Mouse (Mus musculus): Measurements from ENCODE around the gene Cd72. TPM values are rescaled to one million over a fixed set of nuclear protein-coding genes. Genes with fewer than 3 reads are reported as not detected.
A peak's percentile ranks its signal among the peaks of the same experiment; 100 is the strongest.

Cd72 gene
- polyA plus RNA-seq, 1 experiment from 2014 or later: 2.3 TPM

- DNase-seq (ENCODE audit: low spot score): no peak
- no peaks in the 10 kb centered on the region for H3K9me3 ChIP-seq
- H3K27me3 ChIP-seq (replicated peaks; ENCODE audit: low read depth, poor library complexity, severe bottlenecking): no peaks in the 10 kb centered on the region; the same call in 1 of the 2 replicates
- H3K4me1 ChIP-seq: peaks cover 5% of the 10 kb centered on the region; the same call in 1 of the 2 replicates
- no peak overlapping the region for H3K4me3 ChIP-seq
- no peaks in the 10 kb centered on the region for H3K36me3 ChIP-seq (replicated peaks)
- 90% methylated on average over 1 of the region's 1 CpGs for WGBS
- H3K27ac ChIP-seq (replicated peaks): no peak overlapping the region
Measured at GRCm38 (mm10) chr4:43473636-43474035, 19.2 kb upstream of the Cd72 start.

DNA sequence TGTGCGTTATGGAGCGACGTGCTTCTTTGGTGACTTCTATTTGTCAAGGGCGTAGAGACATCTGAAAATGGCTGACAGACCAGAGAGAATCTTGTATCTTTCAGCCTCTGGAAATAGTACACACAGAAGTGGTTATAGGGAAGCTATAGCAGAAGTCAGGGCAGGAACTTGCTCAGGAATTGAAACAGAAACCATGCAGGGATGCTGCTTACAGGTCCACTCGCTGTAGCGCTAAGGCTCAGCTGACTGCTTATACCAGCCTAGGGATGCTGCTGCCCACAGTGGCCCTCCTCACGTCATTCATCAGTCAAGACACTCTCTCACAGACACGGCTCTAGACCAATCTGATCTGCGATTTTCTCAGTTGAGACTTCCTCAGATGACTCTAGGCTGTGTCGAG lies 15.9 kb upstream of the Cd72 start:
- Histone ChIP-seq H3K9me3 (no peaks in the 10 kb centered on the region), H3K36me3 (replicated peaks) (no peaks in the 10 kb centered on the region), H3K27ac (replicated peaks) (no peak overlapping the region), H3K27me3 (replicated peaks; ENCODE audit: low read depth, poor library complexity, severe bottlenecking) (no peaks in the 10 kb centered on the region; the same call in 1 of the 2 replicates), H3K4me1 (no peaks in the 10 kb centered on the region), H3K4me3 (no peak overlapping the region)
- no peak for DNase-seq (ENCODE audit: low spot score)
- 91% methylated on average over 10 of the region's 10 CpGs for whole genome bisulfite sequencing

GRCm38 (mm10) chr4:43466872-43467271 lies 12.4 kb upstream of the Cd72 start:
- H3K27me3 ChIP-seq (replicated peaks; ENCODE audit: low read depth, poor library complexity, severe bottlenecking): no peaks in the 10 kb centered on the region
- no peak for DNase-seq (ENCODE audit: low spot score)
- H3K36me3 ChIP-seq (replicated peaks): no peaks in the 10 kb centered on the region
- H3K9me3 ChIP-seq: no peaks in the 10 kb centered on the region
- H3K4me1 ChIP-seq: no peaks in the 10 kb centered on the region
- no peak overlapping the region for H3K27ac ChIP-seq (replicated peaks)
- 90% methylated on average over 7 of the region's 7 CpGs for WGBS
- H3K4me3 ChIP-seq: no peak overlapping the region

- H3K9me3 ChIP-seq: no peaks in the 10 kb centered on the region
- whole genome bisulfite sequencing: 88% methylated on average over 6 of the region's 6 CpGs
- H3K36me3 ChIP-seq (replicated peaks): no peaks in the 10 kb centered on the region
- H3K27ac ChIP-seq (replicated peaks): no peak overlapping the region
- H3K4me1 ChIP-seq: no peaks in the 10 kb centered on the region
- no peak for DNase-seq (ENCODE audit: low spot score)
- no peaks in the 10 kb centered on the region for H3K27me3 ChIP-seq (replicated peaks; ENCODE audit: low read depth, poor library complexity, severe bottlenecking)
- H3K4me3 ChIP-seq: no peak overlapping the region
Measured at GRCm38 (mm10) chr4:43465935-43466334, 11.5 kb upstream of the Cd72 start.

- H3K4me3 ChIP-seq: no peak overlapping the region
- H3K36me3 ChIP-seq (replicated peaks): no peaks in the 10 kb centered on the region
- no peak overlapping the region for H3K27ac ChIP-seq (replicated peaks)
- no peaks in the 10 kb centered on the region for H3K9me3 ChIP-seq
- peaks cover 5% of the 10 kb centered on the region; the same call in 1 of the 2 replicates for H3K4me1 ChIP-seq
- WGBS: 92% methylated on average over 5 of the region's 5 CpGs
- no peak for DNase-seq (ENCODE audit: low spot score)
- H3K27me3 ChIP-seq (replicated peaks; ENCODE audit: low read depth, poor library complexity, severe bottlenecking): no peaks in the 10 kb centered on the region
Measured at GRCm38 (mm10) chr4:43463102-43463501, 8.7 kb upstream of the Cd72 start.

- Histone ChIP-seq H3K27me3 (replicated peaks; ENCODE audit: low read depth, poor library complexity, severe bottlenecking) (peaks cover 53% of the 10 kb centered on the region), H3K9me3 (no peaks in the 10 kb centered on the region), H3K4me3 (no peak overlapping the region), H3K36me3 (replicated peaks) (no peaks in the 10 kb centered on the region), H3K4me1 (peaks cover 33% of the 10 kb centered on the region), H3K27ac (replicated peaks) (no peak overlapping the region)
- WGBS: 18% methylated on average over 8 of the region's 8 CpGs
- DNase-seq (ENCODE audit: low spot score): no peak
Measured at GRCm38 (mm10) chr4:43457124-43457523, 2.7 kb upstream of the Cd72 start.

GRCm38 (mm10) chr4:43456470-43456869 lies 2.0 kb upstream of the Cd72 start:
- Histone ChIP-seq H3K4me1 (peaks cover 33% of the 10 kb centered on the region), H3K36me3 (replicated peaks) (no peaks in the 10 kb centered on the region), H3K27me3 (replicated peaks; ENCODE audit: low read depth, poor library complexity, severe bottlenecking) (peaks cover 59% of the 10 kb centered on the region), H3K9me3 (no peaks in the 10 kb centered on the region), H3K4me3 (no peak overlapping the region), H3K27ac (replicated peaks) (no peak overlapping the region)
- no peak for DNase-seq (ENCODE audit: low spot score)
- WGBS: 24% methylated on average over 4 of the region's 4 CpGs

GRCm38 (mm10) chr4:43453413-43453812 lies 1.0 kb downstream of the Cd72 start:
- DNase-seq (ENCODE audit: low spot score): peak; percentile 58
- peak overlapping the region; percentile 51 for H3K4me3 ChIP-seq
- H3K4me1 ChIP-seq: peaks cover 28% of the 10 kb centered on the region
- H3K36me3 ChIP-seq (replicated peaks): peaks cover 5% of the 10 kb centered on the region
- peaks cover 63% of the 10 kb centered on the region for H3K27me3 ChIP-seq (replicated peaks; ENCODE audit: low read depth, poor library complexity, severe bottlenecking)
- H3K9me3 ChIP-seq: no peaks in the 10 kb centered on the region
- under 1% methylated on average over 18 of the region's 18 CpGs for WGBS
- no peak overlapping the region for H3K27ac ChIP-seq (replicated peaks)

DNA sequence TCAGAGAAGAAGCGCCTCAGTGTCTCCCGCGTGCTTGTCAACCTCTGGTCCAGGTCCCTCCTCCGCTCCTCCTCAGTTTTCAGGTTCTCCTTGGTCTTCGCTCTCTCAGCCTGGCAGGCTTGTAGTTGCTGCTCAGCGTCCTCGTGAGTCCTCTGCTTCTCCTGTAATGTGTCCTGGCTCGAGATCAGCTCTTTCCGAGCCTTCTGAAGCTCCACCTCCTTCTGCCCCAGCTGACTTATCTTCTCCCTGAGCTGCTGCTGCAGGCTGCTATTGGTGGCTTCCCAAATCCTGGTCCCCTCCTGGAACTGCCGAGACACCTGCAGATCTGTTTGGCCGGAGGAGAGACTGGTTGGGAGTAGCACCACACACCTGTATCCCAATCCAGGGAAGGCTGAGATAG lies 2.1 kb downstream of the Cd72 start:
- peaks cover 16% of the 10 kb centered on the region for H3K36me3 ChIP-seq (replicated peaks)
- H3K4me1 ChIP-seq: peaks cover 27% of the 10 kb centered on the region
- no peak overlapping the region for H3K27ac ChIP-seq (replicated peaks)
- no peaks in the 10 kb centered on the region for H3K9me3 ChIP-seq
- no peak for DNase-seq (ENCODE audit: low spot score)
- peaks cover 59% of the 10 kb centered on the region for H3K27me3 ChIP-seq (replicated peaks; ENCODE audit: low read depth, poor library complexity, severe bottlenecking)
- no peak overlapping the region for H3K4me3 ChIP-seq
- WGBS: 62% methylated on average over 11 of the region's 11 CpGs

GRCm38 (mm10) chr4:43448554-43448953 lies 5.9 kb downstream of the Cd72 start:
- Histone ChIP-seq H3K4me3 (no peak overlapping the region), H3K27me3 (replicated peaks; ENCODE audit: low read depth, poor library complexity, severe bottlenecking) (peaks cover 34% of the 10 kb centered on the region), H3K4me1 (peaks cover 19% of the 10 kb centered on the region), H3K27ac (replicated peaks) (no peak overlapping the region), H3K9me3 (no peaks in the 10 kb centered on the region), H3K36me3 (replicated peaks) (peaks cover 42% of the 10 kb centered on the region)
- 86% methylated on average over 3 of the region's 3 CpGs for WGBS
- no peak for DNase-seq (ENCODE audit: low spot score)

- DNase-seq (ENCODE audit: low spot score): no peak
- peaks cover 42% of the 10 kb centered on the region for H3K36me3 ChIP-seq (replicated peaks)
- H3K4me1 ChIP-seq: peaks cover 12% of the 10 kb centered on the region
- no peaks in the 10 kb centered on the region for H3K9me3 ChIP-seq
- no peak overlapping the region for H3K4me3 ChIP-seq
- 92% methylated on average over 13 of the region's 13 CpGs for WGBS
- H3K27me3 ChIP-seq (replicated peaks; ENCODE audit: low read depth, poor library complexity, severe bottlenecking): peaks cover 21% of the 10 kb centered on the region
- no peak overlapping the region for H3K27ac ChIP-seq (replicated peaks)
Measured at GRCm38 (mm10) chr4:43447251-43447650, 7.2 kb downstream of the Cd72 start.

- peak; percentile 54 for DNase-seq (ENCODE audit: low spot score)
- peak overlapping the region; percentile 93 for H3K27ac ChIP-seq (replicated peaks)
- 0 out of 2 replicates have a peak, but pooled peaks cover 14% of the 10 kb centered on the region for H3K27me3 ChIP-seq (replicated peaks; ENCODE audit: low read depth, poor library complexity, severe bottlenecking)
- under 1% methylated on average over 28 of the region's 28 CpGs for WGBS
- peaks cover 12% of the 10 kb centered on the region for H3K4me1 ChIP-seq
- H3K9me3 ChIP-seq: no peaks in the 10 kb centered on the region
- H3K4me3 ChIP-seq: peak overlapping the region; percentile 92
- H3K36me3 ChIP-seq (replicated peaks): peaks cover 38% of the 10 kb centered on the region
Measured at GRCm38 (mm10) chr4:43443511-43443910, 10.9 kb downstream of the Cd72 start.

DNA sequence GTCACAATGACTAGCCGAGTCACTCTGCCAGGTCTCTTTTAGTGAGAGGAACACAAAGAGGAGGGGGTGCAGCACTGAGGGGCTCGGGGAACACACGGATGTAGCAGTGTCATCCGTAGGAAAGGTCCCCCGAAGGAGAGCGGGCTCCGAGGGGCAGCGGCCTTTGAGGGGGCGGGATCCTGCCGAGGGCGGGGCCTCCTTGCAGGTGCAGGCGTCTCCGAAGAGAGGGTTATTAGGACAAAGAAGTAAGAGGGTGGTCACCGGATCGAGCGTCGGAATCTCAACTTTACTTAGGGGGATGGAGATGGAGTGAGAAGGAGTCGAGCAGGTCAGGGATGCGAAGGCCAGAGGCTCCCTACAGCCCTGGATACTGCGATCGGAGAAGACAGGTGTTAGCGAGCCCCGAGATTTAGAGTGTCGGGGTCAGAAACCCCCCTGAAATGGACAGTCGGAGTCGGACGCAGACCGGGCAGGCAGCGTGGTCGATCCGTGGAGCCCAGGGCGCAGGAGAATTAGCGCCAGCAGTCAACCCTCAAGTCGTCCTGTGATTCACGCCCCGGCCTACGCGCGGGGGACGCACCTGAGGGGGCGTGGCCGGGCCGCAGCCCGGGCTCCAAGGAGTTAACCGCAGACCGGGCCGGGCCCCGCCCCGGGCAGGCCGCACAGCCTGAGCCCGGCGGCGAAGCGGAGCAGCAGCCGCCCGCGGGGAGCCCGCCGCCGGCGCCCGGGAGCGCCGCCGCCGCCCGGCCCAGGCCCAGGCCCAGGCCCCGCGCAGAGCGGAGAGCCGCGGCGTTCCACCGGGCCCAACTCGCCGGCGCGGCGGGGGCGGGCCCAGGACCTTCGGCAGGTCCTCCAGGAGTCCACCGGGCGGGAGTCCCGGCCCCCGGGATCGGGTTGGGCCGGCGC lies 11.7 kb downstream of the Cd72 start:
- Histone ChIP-seq H3K9me3 (no peaks in the 10 kb centered on the region), H3K4me1 (peaks cover 12% of the 10 kb centered on the region), H3K36me3 (replicated peaks) (peaks cover 30% of the 10 kb centered on the region), H3K27me3 (replicated peaks; ENCODE audit: low read depth, poor library complexity, severe bottlenecking) (0 out of 2 replicates have a peak, but pooled peaks cover 14% of the 10 kb centered on the region), H3K27ac (replicated peaks) (peak overlapping the region; percentile 93), H3K4me3 (peak overlapping the region; percentile 92)
- WGBS: under 1% methylated on average over 88 of the region's 88 CpGs
- peak; percentile 84 for DNase-seq (ENCODE audit: low spot score)
